Mouse (Mus musculus) urinary bladder, postnatal 10 days (tissue): ENCODE measurements around the gene Ush2a.

Experiments used
- DNase-seq: peaks from one replicate; pipeline ENCODE4 v3.0.0; 2022; ENCODE audit warnings: low spot score

Gene Ush2a

GRCm38 (mm10) chr1:188387321-188387720, 125.5 kb downstream of the Ush2a start:
- DNase-seq = no peak

DNA sequence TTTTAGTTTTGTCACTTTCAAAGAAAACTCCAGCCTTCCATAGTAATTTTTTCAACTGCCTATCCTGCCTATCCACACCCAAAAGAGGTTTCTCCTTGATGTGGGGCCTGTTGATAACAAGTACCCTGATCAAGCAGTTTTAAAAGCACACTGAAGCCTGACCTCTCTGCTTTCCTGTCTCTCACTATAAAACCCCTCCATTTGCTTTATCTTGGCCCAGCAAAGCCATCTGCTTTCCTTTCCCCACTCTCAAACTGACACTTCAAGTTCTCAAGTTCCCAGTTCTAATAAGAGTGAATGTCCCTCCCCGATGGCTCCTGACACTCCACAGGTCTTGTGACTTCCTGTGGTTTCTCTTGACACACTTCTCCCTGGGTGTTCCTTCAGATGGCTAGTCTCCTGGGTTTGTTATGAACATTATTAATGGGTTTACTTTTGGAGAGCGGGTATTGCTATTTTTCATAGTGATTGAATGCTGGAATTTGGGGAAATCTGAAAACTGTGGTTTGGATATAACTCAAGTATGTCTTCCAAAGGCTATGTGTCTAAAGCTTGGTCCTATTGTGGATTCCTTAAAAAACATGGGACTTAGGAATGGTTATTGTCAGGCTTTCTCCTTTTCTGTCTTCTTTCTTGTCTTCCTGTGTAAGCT, 126.1 kb downstream of the Ush2a start:
- no peak for DNase-seq

DNA sequence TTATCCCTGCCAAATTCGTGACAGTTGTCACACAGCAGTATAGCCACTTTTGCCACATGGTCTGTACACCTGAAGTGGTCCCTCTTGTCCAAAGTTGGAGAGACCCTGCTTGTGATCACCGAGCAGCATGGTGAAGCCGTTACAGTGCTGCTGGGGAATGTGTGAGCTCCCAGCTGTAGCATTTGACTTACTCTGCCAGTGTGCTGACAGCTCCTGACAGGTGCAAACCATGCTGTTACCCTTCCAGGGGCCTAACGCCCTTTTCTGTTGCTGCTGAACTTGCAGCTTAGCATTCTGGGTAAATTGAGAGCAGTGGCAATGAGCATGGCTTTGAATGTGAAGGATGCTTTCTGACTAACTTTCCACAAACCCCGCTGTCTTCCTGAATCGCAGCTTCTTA, 128.3 kb downstream of the Ush2a start:
- DNase-seq = no peak

DNA sequence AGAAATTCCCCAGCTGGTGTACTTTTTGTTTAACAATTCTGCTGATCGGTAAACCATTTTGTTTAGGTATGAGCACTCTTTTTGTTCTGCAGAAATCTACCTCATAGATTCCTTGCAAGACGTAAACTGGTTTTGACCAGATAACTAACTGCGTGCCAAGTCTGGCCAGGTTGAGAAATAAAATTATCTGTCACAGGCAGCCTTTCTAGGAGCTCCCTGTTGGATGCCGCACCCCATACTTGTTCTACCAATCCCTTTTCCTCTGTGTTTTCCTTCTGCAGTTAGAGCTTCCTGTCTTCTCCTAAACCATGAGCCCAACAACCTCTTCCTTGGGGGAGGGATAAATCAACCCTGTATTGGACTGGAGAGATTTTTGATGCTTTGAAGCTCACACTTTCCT, 145.4 kb downstream of the Ush2a start:
- no peak for DNase-seq

- no peak for DNase-seq
These were observed 146.0 kb downstream of the Ush2a start for GRCm38 (mm10) chr1:188407613-188408386.

DNA sequence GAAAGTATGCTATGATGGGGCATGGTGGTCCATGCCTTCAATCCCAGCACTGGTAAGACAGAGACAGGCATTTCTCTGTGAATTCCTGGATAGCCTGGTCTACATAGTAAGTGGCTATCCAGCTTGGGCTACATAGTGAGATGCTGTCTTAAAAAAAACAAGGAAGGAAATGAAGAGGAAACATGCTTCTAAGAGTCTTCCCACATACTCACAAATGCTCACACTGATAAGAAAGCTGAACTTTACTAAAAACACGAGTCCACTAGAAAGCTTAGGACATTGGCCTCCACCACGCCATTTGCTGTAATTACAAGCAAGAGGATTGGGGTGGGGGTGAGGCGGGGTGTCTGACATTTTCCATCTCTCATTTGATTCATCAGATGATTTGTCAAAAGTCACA, 148.7 kb downstream of the Ush2a start:
- no peak for DNase-seq

- DNase-seq = no peak
These were observed 158.7 kb downstream of the Ush2a start for GRCm38 (mm10) chr1:188420543-188420942.

DNA sequence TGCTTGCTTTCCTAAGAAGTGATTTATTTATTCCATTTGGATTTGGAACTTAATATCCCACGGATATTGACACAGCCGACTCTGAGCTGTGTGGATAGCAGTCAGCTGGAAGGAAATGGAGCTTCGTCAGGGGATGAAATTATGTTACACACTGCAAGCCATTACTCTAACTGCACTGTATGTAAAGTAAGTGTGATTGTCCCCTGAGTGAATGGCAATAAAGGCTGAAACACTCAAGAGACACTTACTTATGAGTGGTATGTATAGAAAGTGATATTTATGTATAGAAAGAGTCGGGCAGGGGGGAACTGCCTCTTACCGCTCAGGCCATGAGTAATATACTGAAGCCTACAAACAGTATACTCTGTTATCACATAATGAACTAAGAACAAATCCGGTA, 166.3 kb downstream of the Ush2a start:
- no peak for DNase-seq

GRCm38 (mm10) chr1:188430689-188431088, 168.9 kb downstream of the Ush2a start:
- DNase-seq = no peak

GRCm38 (mm10) chr1:188447964-188448363, 186.1 kb downstream of the Ush2a start:
- no peak for DNase-seq

DNA sequence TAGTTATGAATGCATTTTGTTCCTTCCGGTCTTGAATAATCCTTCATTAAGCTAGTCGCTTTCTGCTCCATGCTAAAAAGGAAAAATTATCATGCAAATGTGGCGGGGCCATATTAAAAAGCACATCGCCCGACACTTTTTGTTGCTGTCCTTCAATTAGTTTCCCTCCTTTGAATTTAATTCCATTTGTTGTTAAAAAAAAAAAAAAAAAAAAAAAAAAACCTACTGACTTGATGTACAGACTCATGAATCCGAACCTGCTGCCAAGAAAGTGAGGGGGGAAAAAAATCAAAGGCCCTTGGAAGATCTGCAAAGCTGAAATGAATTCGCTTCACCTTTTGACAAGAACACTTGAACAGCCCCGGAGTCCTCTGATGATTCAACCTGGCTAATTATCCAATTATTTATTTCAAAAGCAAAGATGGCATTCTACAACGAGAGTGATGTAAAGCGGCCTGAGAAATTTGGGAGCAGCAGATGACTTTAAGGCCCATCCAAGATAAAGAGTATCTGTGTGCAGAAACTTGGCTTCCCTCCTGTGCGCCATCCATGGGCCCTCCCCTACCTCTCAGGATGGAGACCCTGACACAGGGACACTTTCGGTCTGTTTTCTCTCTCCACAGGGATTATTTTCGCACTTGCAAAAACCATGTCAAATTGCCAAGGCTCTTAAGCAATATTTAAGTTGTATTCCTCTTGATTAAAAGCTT, 194.8 kb downstream of the Ush2a start:
- no peak for DNase-seq

DNA sequence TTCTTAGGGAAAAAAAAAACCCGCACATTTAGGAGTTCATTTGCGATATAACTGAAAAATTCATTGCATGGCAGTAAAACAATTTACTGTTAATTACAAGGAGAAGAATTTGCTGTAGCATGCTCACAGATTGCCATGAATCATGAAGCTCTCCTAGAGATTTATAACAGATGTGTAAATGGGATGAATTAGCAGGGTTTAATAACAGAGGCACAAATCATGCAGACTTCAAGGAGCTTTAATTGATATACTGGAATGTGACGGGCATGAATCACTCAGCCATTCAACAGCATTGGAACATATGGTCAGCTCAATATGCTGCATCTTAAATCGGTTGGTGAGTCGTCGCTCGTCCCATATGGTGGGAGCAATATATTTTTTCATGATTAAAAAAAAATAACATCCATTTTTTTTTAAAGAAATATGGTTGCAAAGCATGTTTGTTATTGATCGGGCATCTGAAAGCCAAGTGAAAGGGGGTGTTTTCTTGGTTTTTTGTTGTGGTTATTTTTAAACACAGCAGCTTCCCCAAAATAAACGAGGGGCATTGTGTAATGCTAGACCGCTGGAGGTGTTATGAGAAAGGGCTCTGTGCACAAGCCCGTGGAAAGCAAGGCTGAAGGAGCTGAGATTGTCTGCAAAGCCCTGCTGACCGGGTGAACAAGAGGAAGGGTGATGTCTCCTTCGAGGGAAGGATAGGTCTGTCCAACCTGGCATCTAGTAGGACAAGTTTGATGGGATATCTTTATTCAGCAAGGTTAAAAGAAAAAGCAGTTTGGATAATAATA, 195.6 kb downstream of the Ush2a start:
- no peak for DNase-seq

DNA sequence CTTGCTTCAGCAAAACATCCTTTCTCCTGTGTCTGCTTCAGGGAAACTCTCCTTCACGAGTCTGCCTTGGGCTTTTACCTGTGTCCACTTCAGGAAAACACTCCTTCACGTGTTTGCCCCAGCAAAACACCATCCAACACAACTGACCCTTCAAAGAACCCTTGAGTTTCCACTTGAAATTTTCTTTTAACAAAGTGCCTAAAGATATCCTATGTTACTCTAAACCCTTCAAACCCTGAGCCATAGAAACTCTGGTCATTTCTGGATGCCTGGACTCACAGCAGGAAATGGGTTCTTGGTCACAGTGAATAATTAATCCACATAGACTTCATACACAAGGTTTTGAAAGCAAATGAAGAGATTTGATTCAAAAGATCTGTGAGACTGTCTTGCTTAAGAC, 199.4 kb downstream of the Ush2a start:
- no peak for DNase-seq

- no peak for DNase-seq
These were observed 202.8 kb downstream of the Ush2a start for GRCm38 (mm10) chr1:188464653-188465052.

- no peak for DNase-seq
These were observed 206.6 kb downstream of the Ush2a start for GRCm38 (mm10) chr1:188468371-188468783.

DNA sequence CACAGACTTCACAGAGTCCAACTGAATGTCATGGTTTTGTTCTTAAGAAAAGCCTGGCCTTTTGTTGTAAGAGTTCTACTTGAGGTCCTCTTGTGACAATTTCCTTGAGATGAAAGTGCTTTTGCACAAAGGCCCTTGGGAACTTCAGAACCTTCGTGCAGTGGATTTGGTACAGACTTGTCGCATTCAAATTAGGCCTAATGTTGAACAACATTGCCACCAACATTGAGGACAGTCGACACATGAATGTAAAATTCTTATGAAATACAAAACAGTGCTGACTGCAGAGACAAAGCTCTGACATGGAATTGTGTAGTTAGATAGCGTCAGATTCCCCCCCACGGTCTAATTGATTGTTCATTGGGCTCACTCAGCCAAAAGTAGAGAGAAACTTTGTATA, 243.1 kb downstream of the Ush2a start:
- DNase-seq = no peak

- no peak for DNase-seq
These were observed 257.0 kb downstream of the Ush2a start for GRCm38 (mm10) chr1:188518792-188519191.

DNA sequence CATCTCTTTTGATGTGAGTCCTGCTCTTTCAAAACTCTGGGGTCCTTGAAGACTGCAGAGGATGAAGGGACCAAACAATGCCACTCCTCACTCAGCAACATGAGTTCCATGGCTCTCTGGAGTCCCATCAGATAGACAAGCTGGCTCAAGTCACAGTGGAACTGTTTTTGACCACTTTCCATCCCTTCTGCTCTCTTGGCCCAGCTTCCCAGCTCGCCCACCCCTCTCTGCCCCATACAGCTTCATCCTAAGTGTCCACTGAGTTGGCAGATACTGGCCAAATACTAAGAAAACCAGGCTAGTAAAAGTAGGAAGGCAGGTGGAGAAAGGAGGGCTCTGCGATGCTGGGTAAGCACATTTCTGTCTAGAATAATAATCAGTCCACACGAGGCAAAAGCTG, 265.6 kb downstream of the Ush2a start:
- no peak for DNase-seq

GRCm38 (mm10) chr1:188529606-188530131, 267.8 kb downstream of the Ush2a start:
- DNase-seq = no peak

DNA sequence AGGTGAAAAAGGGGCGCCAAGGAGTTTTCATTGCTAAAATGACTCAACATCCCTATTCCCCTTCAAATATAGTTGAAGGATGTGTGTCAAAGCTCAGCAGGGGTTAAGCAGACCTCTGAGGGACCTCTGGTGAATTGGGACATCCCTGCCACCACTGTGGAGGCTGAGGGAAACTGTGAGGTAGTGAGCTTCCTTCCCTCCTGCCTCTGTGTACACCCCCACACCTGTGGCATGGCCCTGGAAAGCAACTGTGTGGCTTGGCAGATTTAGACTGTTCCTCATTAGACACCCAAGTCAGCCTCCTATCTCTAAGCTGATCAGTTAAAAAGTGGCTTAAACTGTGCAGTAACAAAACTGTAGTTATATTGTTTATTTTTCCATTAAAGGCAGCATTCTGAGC, 275.2 kb downstream of the Ush2a start:
- no peak for DNase-seq

- DNase-seq = no peak
These were observed 277.8 kb downstream of the Ush2a start for GRCm38 (mm10) chr1:188539621-188540020.

GRCm38 (mm10) chr1:188541492-188541891, 279.7 kb downstream of the Ush2a start:
- no peak for DNase-seq
